Mouse (Mus musculus): ENCODE results near the gene Lrmda. TPM values are rescaled to one million over a fixed set of nuclear protein-coding genes. Genes with fewer than 3 reads are reported as not detected.

Gene Lrmda
- polyA plus RNA-seq, 1 experiment from 2014 or later = 0.66 TPM

DNA sequence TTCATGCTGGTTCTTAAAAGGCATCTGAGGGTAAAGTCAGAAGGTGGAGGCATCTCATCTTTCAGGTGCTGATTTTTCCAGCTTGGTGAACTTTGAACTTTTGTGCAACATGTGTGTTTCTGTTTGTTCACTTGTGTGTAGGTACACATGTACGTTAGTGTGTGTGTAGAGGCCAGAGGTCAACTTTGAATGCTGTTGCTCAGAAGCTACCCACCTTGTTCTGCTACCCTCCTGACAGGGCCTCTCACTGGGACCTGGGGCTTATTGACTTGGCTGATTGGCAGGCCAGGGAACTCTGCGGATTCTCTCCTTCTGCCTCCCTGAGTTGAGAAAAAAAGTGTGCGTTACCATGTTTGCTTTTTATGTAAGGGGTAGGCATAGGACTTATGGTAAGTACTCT lies 203.1 kb downstream of the Lrmda start:
- Histone ChIP-seq H3K9ac (ENCODE audit: low read length) (no peak overlapping the region), H3K4me1 (ENCODE audit: control insufficient read depth, insufficient read depth, low read length) (no peaks in the 10 kb centered on the region), H3K27me3 (ENCODE audit: control insufficient read depth, insufficient read depth, low read length) (no peaks in the 10 kb centered on the region), H3K4me3 (ENCODE audit: low read depth, low read length) (no peak overlapping the region), H3K36me3 (ENCODE audit: control insufficient read depth, insufficient read depth, low read length) (no peaks in the 10 kb centered on the region), H3K4me2 (ENCODE audit: low read depth) (no peak overlapping the region), H3K27ac (ENCODE audit: low read depth, low read length) (no peak overlapping the region), H3K9me3 (ENCODE audit: control insufficient read depth, low read length) (no peaks in the 10 kb centered on the region)
- WGBS = 85% methylated on average over 3 of the region's 3 CpGs
- ATAC-seq (ENCODE audit: insufficient read depth, low FRiP score, low TSS enrichment) = no peak
- no peak for DNase-seq (ENCODE audit: low spot score)

- Histone ChIP-seq H3K9ac (ENCODE audit: low read length) (no peak overlapping the region), H3K4me2 (ENCODE audit: low read depth) (no peak overlapping the region), H3K9me3 (ENCODE audit: control insufficient read depth, low read length) (no peaks in the 10 kb centered on the region), H3K4me1 (ENCODE audit: control insufficient read depth, insufficient read depth, low read length) (no peaks in the 10 kb centered on the region), H3K36me3 (ENCODE audit: control insufficient read depth, insufficient read depth, low read length) (no peaks in the 10 kb centered on the region), H3K27me3 (ENCODE audit: control insufficient read depth, insufficient read depth, low read length) (no peaks in the 10 kb centered on the region), H3K4me3 (ENCODE audit: low read depth, low read length) (no peak overlapping the region), H3K27ac (ENCODE audit: low read depth, low read length) (no peak overlapping the region)
- 88% methylated on average over 2 of the region's 2 CpGs for WGBS
- no peak for DNase-seq (ENCODE audit: low spot score)
- ATAC-seq (ENCODE audit: insufficient read depth, low FRiP score, low TSS enrichment) = no peak
These were observed 206.7 kb downstream of the Lrmda start for GRCm38 (mm10) chr14:22226205-22226604.

DNA sequence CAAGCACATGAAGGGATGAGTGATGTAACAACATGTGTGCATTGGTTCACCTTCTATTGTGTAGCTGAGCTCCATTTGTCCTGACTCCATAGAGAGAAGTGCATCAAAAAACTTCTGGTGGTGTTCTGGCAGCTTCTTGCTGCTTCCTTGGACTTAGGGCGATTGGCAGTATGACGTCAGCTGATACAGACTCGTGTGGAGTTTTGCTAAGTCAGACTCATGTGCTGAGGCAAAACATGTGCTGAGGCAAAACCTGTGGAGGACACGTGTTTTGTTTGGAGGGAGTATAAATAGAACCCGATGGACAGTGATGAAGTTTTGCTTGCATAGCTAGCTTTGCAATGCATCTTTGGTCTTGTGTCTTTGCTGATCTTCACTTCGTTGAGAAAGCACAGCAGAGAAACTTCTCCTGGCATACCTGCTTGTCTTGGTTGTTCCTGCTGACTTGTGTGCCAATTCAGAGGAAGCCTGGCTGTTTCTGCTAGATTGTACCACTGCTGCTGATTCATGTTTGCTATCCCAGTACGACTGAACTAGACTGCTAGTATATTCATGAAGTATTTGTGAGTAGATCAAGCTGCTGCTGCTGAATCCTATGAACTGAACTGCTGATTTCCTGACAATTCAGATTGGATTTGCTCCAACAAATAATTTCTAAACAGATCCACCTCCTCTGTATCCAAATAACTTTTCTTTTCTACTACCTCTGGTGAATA lies 208.9 kb downstream of the Lrmda start:
- H3K9me3 ChIP-seq (ENCODE audit: control insufficient read depth, low read length) = no peaks in the 10 kb centered on the region

GRCm38 (mm10) chr14:22240315-22240714 lies 220.8 kb downstream of the Lrmda start:
- Histone ChIP-seq H3K4me2 (ENCODE audit: low read depth) (no peak overlapping the region), H3K36me3 (ENCODE audit: control insufficient read depth, insufficient read depth, low read length) (no peaks in the 10 kb centered on the region), H3K9ac (ENCODE audit: low read length) (no peak overlapping the region), H3K4me1 (ENCODE audit: control insufficient read depth, insufficient read depth, low read length) (no peaks in the 10 kb centered on the region), H3K9me3 (ENCODE audit: control insufficient read depth, low read length) (no peaks in the 10 kb centered on the region), H3K27me3 (ENCODE audit: control insufficient read depth, insufficient read depth, low read length) (no peaks in the 10 kb centered on the region), H3K4me3 (ENCODE audit: low read depth, low read length) (no peak overlapping the region), H3K27ac (ENCODE audit: low read depth, low read length) (no peak overlapping the region)
- DNase-seq (ENCODE audit: low spot score) (no peak), ATAC-seq (ENCODE audit: insufficient read depth, low FRiP score, low TSS enrichment) (no peak)
- WGBS = 38% methylated on average over 3 of the region's 3 CpGs

More for the DNA sequence above, 208.9 kb downstream of the Lrmda start:
- H3K27ac ChIP-seq (ENCODE audit: low read depth, low read length) = no peak overlapping the region
- DNase-seq (ENCODE audit: low spot score) (no peak), ATAC-seq (ENCODE audit: insufficient read depth, low FRiP score, low TSS enrichment) (no peak)
- no peaks in the 10 kb centered on the region for H3K4me1 ChIP-seq (ENCODE audit: control insufficient read depth, insufficient read depth, low read length)
- no peak overlapping the region for H3K9ac ChIP-seq (ENCODE audit: low read length)
- H3K36me3 ChIP-seq (ENCODE audit: control insufficient read depth, insufficient read depth, low read length) = no peaks in the 10 kb centered on the region
- no peaks in the 10 kb centered on the region for H3K27me3 ChIP-seq (ENCODE audit: control insufficient read depth, insufficient read depth, low read length)
- no peak overlapping the region for H3K4me2 ChIP-seq (ENCODE audit: low read depth)
- no peak overlapping the region for H3K4me3 ChIP-seq (ENCODE audit: low read depth, low read length)
- WGBS = 86% methylated on average over 7 of the region's 7 CpGs

DNA sequence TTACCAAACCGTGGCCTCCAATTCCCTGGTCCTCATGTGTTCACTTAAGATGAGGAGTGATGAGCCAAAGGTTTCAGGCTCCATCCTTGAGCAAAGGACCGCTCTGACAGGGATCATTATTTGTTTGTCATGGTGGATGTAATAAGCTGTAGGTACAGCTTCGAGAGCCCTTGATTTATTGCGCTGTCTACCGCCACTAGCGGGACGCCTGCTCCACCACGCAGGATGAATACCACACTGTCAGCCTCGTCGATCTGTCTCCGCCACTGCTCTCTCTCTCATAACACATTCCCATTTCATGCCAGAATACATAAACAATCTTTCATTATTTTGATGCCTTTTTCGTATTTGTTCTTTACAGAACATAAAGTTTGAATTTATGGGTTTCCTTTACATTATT lies 235.9 kb downstream of the Lrmda start:
- H3K36me3 ChIP-seq (ENCODE audit: control insufficient read depth, insufficient read depth, low read length) = no peaks in the 10 kb centered on the region
- H3K4me2 ChIP-seq (ENCODE audit: low read depth) = no peak overlapping the region
- no peaks in the 10 kb centered on the region for H3K27me3 ChIP-seq (ENCODE audit: control insufficient read depth, insufficient read depth, low read length)
- ATAC-seq (ENCODE audit: insufficient read depth, low FRiP score, low TSS enrichment) (no peak), DNase-seq (ENCODE audit: low spot score) (no peak)
- no peaks in the 10 kb centered on the region for H3K9me3 ChIP-seq (ENCODE audit: control insufficient read depth, low read length)
- peaks cover 13% of the 10 kb centered on the region; the same call in 1 of the 2 replicates for H3K4me1 ChIP-seq (ENCODE audit: control insufficient read depth, insufficient read depth, low read length)
- 65% methylated on average over 12 of the region's 12 CpGs for WGBS
- no peak overlapping the region for H3K9ac ChIP-seq (ENCODE audit: low read length)
- no peak overlapping the region for H3K27ac ChIP-seq (ENCODE audit: low read depth, low read length)
- H3K4me3 ChIP-seq (ENCODE audit: low read depth, low read length) = no peak overlapping the region

DNA sequence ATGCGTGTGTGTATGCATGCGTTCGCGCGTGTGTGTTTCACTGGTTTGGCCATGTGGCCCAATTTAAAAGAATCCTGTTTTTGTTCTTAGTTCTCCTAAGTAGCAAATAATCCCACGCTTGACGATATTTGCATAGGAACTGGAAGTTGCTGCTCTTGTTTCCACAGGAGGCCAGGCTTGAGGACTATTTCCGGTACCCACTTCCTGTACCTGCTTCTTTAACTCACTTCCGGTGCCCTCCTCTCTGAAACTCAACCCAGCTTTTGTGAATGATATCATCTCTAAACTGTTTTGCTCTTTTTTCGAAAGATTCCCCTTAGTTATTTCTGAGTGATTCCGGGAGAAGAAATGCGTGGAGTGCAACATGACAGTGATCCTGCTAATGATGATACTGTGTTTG lies 236.8 kb downstream of the Lrmda start:
- ATAC-seq (ENCODE audit: insufficient read depth, low FRiP score, low TSS enrichment) (no peak), DNase-seq (ENCODE audit: low spot score) (no peak)
- no peaks in the 10 kb centered on the region for H3K27me3 ChIP-seq (ENCODE audit: control insufficient read depth, insufficient read depth, low read length)
- no peaks in the 10 kb centered on the region for H3K9me3 ChIP-seq (ENCODE audit: control insufficient read depth, low read length)
- H3K4me1 ChIP-seq (ENCODE audit: control insufficient read depth, insufficient read depth, low read length) = peaks cover 13% of the 10 kb centered on the region; the same call in 1 of the 2 replicates
- no peaks in the 10 kb centered on the region for H3K36me3 ChIP-seq (ENCODE audit: control insufficient read depth, insufficient read depth, low read length)
- 92% methylated on average over 12 of the region's 12 CpGs for WGBS
- no peak overlapping the region for H3K9ac ChIP-seq (ENCODE audit: low read length)
- no peak overlapping the region for H3K27ac ChIP-seq (ENCODE audit: low read depth, low read length)
- H3K4me2 ChIP-seq (ENCODE audit: low read depth) = no peak overlapping the region
- H3K4me3 ChIP-seq (ENCODE audit: low read depth, low read length) = no peak overlapping the region

DNA sequence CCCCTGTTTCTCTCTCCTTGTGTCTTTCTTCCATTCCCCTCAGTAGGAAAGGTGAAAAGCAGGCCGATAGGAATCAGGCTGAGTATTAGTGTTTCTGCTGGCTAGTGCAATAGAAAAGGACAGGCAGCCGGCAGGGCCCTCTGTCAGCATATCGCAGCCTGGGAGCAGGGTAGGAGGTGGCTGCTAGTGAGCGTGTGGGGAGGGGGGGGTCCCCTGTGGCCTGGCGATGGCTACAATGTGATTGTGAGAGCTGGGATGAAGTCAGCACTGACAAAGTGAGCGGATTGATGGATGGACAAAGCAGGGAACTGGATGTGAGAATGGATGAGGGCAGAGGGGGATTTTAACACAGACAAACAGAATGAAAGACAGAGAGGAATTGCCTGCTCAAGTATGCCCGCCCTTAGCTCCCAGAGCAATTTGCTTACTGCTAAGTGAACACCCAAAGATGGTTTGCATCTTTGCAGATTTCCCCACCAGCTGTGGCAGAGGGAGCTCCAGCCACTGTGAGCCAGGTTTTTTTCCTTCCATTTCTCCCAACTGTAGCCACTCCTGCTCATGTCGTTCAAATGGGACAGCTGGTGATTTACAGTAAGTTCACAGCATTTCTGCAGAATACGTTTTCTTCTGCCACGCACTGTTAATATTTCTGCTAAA lies 240.0 kb downstream of the Lrmda start:
- Histone ChIP-seq H3K27ac (ENCODE audit: low read depth, low read length) (peak overlapping the region; percentile 54), H3K9me3 (ENCODE audit: control insufficient read depth, low read length) (no peaks in the 10 kb centered on the region), H3K27me3 (ENCODE audit: control insufficient read depth, insufficient read depth, low read length) (no peaks in the 10 kb centered on the region), H3K4me1 (ENCODE audit: control insufficient read depth, insufficient read depth, low read length) (peaks cover 13% of the 10 kb centered on the region; the same call in 1 of the 2 replicates), H3K4me3 (ENCODE audit: low read depth, low read length) (no peak overlapping the region), H3K36me3 (ENCODE audit: control insufficient read depth, insufficient read depth, low read length) (no peaks in the 10 kb centered on the region), H3K4me2 (ENCODE audit: low read depth) (no peak overlapping the region), H3K9ac (ENCODE audit: low read length) (no peak overlapping the region)
- 16% methylated on average over 10 of the region's 10 CpGs for WGBS
- ATAC-seq (ENCODE audit: insufficient read depth, low FRiP score, low TSS enrichment) = no peak
- DNase-seq (ENCODE audit: low spot score) = peak; percentile 72

- H3K9me3 ChIP-seq (ENCODE audit: control insufficient read depth, low read length) = no peaks in the 10 kb centered on the region
- no peaks in the 10 kb centered on the region for H3K27me3 ChIP-seq (ENCODE audit: control insufficient read depth, insufficient read depth, low read length)
- DNase-seq (ENCODE audit: low spot score) = no peak
- no peak overlapping the region for H3K4me3 ChIP-seq (ENCODE audit: low read depth, low read length)
- H3K4me2 ChIP-seq (ENCODE audit: low read depth) = no peak overlapping the region
- no peaks in the 10 kb centered on the region for H3K36me3 ChIP-seq (ENCODE audit: control insufficient read depth, insufficient read depth, low read length)
- peak overlapping the region; percentile 54; the same call in 1 of the 2 replicates for H3K27ac ChIP-seq (ENCODE audit: low read depth, low read length)
- 64% methylated on average over 5 of the region's 5 CpGs for WGBS
- no peak overlapping the region for H3K9ac ChIP-seq (ENCODE audit: low read length)
- ATAC-seq (ENCODE audit: insufficient read depth, low FRiP score, low TSS enrichment) = no peak
- peaks cover 13% of the 10 kb centered on the region; the same call in 1 of the 2 replicates for H3K4me1 ChIP-seq (ENCODE audit: control insufficient read depth, insufficient read depth, low read length)
These were observed 240.5 kb downstream of the Lrmda start for GRCm38 (mm10) chr14:22260033-22260419.

Measured in neural tube, embryonic 11.5 days (tissue).